ENCODE assay signal across 26 mouse cellular contexts in genomic region chr11:34759582-34759981, GRCm38 (mm10).
"Had no signal": no experiment of that assay in that cellular context is flagged by ENCODE, and none has a peak within 500 bp of the region (broad histone marks: within the 10 kb centered on the region; RNA-seq: fewer than 3 reads in every experiment).

No protein-coding gene starts in this region.

- H3K9ac ChIP-seq: embryonic facial prominence, embryonic 12.5 days; embryonic facial prominence, embryonic 13.5 days; embryonic facial prominence, embryonic 15.5 days; forebrain, embryonic 12.5 days; forebrain, embryonic 13.5 days; forebrain, embryonic 15.5 days; forebrain, postnatal 0 days had no signal

- H3K4me3 ChIP-seq: embryonic facial prominence, embryonic 10.5 days; embryonic facial prominence, embryonic 12.5 days; embryonic facial prominence, embryonic 13.5 days; embryonic facial prominence, embryonic 15.5 days; erythroblast, embryonic 14.5 days; forebrain, embryonic 10.5 days; forebrain, embryonic 12.5 days; forebrain, embryonic 13.5 days; forebrain, embryonic 15.5 days; gastrocnemius, adult 2 months; heart, adult 2 months; heart, embryonic 10.5 days had no signal

- H3K4me1 ChIP-seq: embryonic facial prominence, embryonic 10.5 days; embryonic facial prominence, embryonic 12.5 days; embryonic facial prominence, embryonic 13.5 days; embryonic facial prominence, embryonic 15.5 days; forebrain, embryonic 10.5 days; forebrain, embryonic 12.5 days; forebrain, embryonic 13.5 days; forebrain, embryonic 15.5 days; heart, embryonic 10.5 days had no signal

- DNase-seq: cerebellum, adult 8-10 months; cerebellum, adult 9-10 months; cerebellum, adult 9-11 months; cerebellum, postnatal 10 days; cerebellum, postnatal 14 days; cerebellum, postnatal 25 days; cerebellum, postnatal 36 days; embryo, embryonic 11 days; forebrain, postnatal 0 days; gastrocnemius, adult 2 months; gastrocnemius, postnatal 10 days; gastrocnemius, postnatal 14 days; gastrocnemius, postnatal 25 days; gastrocnemius, postnatal 36 days; heart, adult 18-20 months; heart, adult 2 months had no signal

- H3K27me3 ChIP-seq: embryonic facial prominence, embryonic 12.5 days; embryonic facial prominence, embryonic 13.5 days; embryonic facial prominence, embryonic 15.5 days; forebrain, embryonic 12.5 days; forebrain, embryonic 13.5 days; forebrain, embryonic 15.5 days had no signal

- H3K9me3 ChIP-seq: embryonic facial prominence, embryonic 10.5 days; embryonic facial prominence, embryonic 12.5 days; embryonic facial prominence, embryonic 13.5 days; embryonic facial prominence, embryonic 15.5 days; forebrain, embryonic 10.5 days; forebrain, embryonic 12.5 days; forebrain, embryonic 13.5 days; forebrain, embryonic 15.5 days; heart, embryonic 10.5 days had no signal

- H3K4me2 ChIP-seq: embryonic facial prominence, embryonic 12.5 days; embryonic facial prominence, embryonic 13.5 days; embryonic facial prominence, embryonic 15.5 days; forebrain, embryonic 12.5 days; forebrain, embryonic 13.5 days; forebrain, embryonic 15.5 days had no signal

- H3K36me3 ChIP-seq: embryonic facial prominence, embryonic 10.5 days; embryonic facial prominence, embryonic 12.5 days; embryonic facial prominence, embryonic 13.5 days; embryonic facial prominence, embryonic 15.5 days; forebrain, embryonic 10.5 days; forebrain, embryonic 12.5 days; forebrain, embryonic 15.5 days; heart, embryonic 10.5 days had no signal

- H3K27ac ChIP-seq: embryonic facial prominence, embryonic 10.5 days; embryonic facial prominence, embryonic 12.5 days; embryonic facial prominence, embryonic 13.5 days; embryonic facial prominence, embryonic 15.5 days; forebrain, embryonic 10.5 days; forebrain, embryonic 12.5 days; forebrain, embryonic 13.5 days; forebrain, embryonic 15.5 days; gastrocnemius, adult 2 months; heart, adult 2 months; heart, embryonic 10.5 days had no signal
